Mouse (Mus musculus) testis, adult 2 months (tissue): ENCODE measurements around the gene Rims1. TPM values are rescaled to one million over a fixed set of nuclear protein-coding genes. Genes with fewer than 3 reads are reported as not detected.

ENCODE experiments used
- H3K27ac ChIP-seq: fragments of 200-500 bp; 2 replicates; pipeline ENCODE4 v1.5.1; 2012; ENCODE audit warnings: low read depth, low read length; ENCODE audit not compliant: control insufficient read depth, insufficient read depth
- H3K27me3 ChIP-seq: fragments of 200-500 bp; 2 replicates; pipeline ENCODE4 v1.6.1; 2012; ENCODE audit warnings: mild to moderate bottlenecking, low read length, moderate library complexity; ENCODE audit not compliant: control insufficient read depth, insufficient read depth
- H3K36me3 ChIP-seq: fragments of 200-500 bp; 2 replicates; pipeline ENCODE4 v1.6.1; 2012; ENCODE audit warnings: mild to moderate bottlenecking, low read length; ENCODE audit not compliant: control insufficient read depth, insufficient read depth
- H3K4me1 ChIP-seq: fragments of 200-500 bp; 2 replicates; pipeline ENCODE4 v1.6.1; 2012; ENCODE audit warnings: low read length; ENCODE audit not compliant: control insufficient read depth, insufficient read depth
- H3K4me3 ChIP-seq: fragments of 200-500 bp; 2 replicates; pipeline ENCODE4 v1.5.1; 2012; ENCODE audit warnings: low read depth, mild to moderate bottlenecking, low read length, moderate library complexity, mixed read lengths; ENCODE audit not compliant: control insufficient read depth
- CTCF ChIP-seq: fragments of 200-500 bp; IDR thresholded peaks from 2 replicates; pipeline ENCODE4 v1.5.1; 2012; ENCODE audit warnings: low read depth, mild to moderate bottlenecking, inconsistent platforms, low read length, moderate library complexity; ENCODE audit not compliant: control insufficient read depth, insufficient read depth, insufficient replicate concordance
- POLR2A ChIP-seq: fragments of 200-500 bp; IDR thresholded peaks from 2 replicates; pipeline ENCODE4 v1.6.1; 2012; ENCODE audit warnings: low read depth, mild to moderate bottlenecking, inconsistent platforms, low read length, moderate library complexity; ENCODE audit not compliant: control insufficient read depth
- polyA plus RNA-seq: library from polyadenylated mRNA; depleted of rRNA; stranded (reverse); fragments of >200 nt; gene quantifications from 2 replicates; pipeline ENCODE4 v1.2.3, GENCODE M21; 2012

Gene Rims1
- polyA plus RNA-seq, 1 experiment, result 0.30 TPM

GRCm38 (mm10) chr1:22645257-22645656, 160.5 kb downstream of the Rims1 start:
- Histone ChIP-seq H3K36me3 (no peaks in the 10 kb centered on the region), H3K4me1 (no peaks in the 10 kb centered on the region), H3K27ac (no peak overlapping the region), H3K4me3 (no peak overlapping the region), H3K27me3 (no peaks in the 10 kb centered on the region)
- no peak for TF ChIP-seq POLR2A
- TF ChIP-seq CTCF, result no peak

- no peaks in the 10 kb centered on the region for H3K36me3 ChIP-seq
- no peak overlapping the region for H3K4me3 ChIP-seq
- TF ChIP-seq CTCF, result no peak
- no peaks in the 10 kb centered on the region for H3K27me3 ChIP-seq
- H3K27ac ChIP-seq, result no peak overlapping the region
- no peaks in the 10 kb centered on the region for H3K4me1 ChIP-seq
Observed at GRCm38 (mm10) chr1:22640568-22640967, 165.2 kb downstream of the Rims1 start.

- Histone ChIP-seq H3K27me3 (no peaks in the 10 kb centered on the region), H3K4me1 (no peaks in the 10 kb centered on the region), H3K4me3 (no peak overlapping the region), H3K36me3 (no peaks in the 10 kb centered on the region), H3K27ac (no peak overlapping the region)
- TF ChIP-seq CTCF, result no peak
- no peak for TF ChIP-seq POLR2A
Observed at GRCm38 (mm10) chr1:22639702-22640101, 166.1 kb downstream of the Rims1 start.

- H3K4me1 ChIP-seq, result no peaks in the 10 kb centered on the region
- H3K27ac ChIP-seq, result no peak overlapping the region
- no peaks in the 10 kb centered on the region for H3K27me3 ChIP-seq
- no peak for TF ChIP-seq CTCF
- no peak for TF ChIP-seq POLR2A
- no peaks in the 10 kb centered on the region for H3K36me3 ChIP-seq
- H3K4me3 ChIP-seq, result no peak overlapping the region
Observed at GRCm38 (mm10) chr1:22633871-22634270, 171.9 kb downstream of the Rims1 start.

- Histone ChIP-seq H3K36me3 (no peaks in the 10 kb centered on the region), H3K4me1 (no peaks in the 10 kb centered on the region), H3K27me3 (no peaks in the 10 kb centered on the region), H3K4me3 (no peak overlapping the region), H3K27ac (no peak overlapping the region)
- no peak for TF ChIP-seq CTCF
- no peak for TF ChIP-seq POLR2A
Observed at GRCm38 (mm10) chr1:22632551-22632950, 173.2 kb downstream of the Rims1 start.

- Histone ChIP-seq H3K4me3 (no peak overlapping the region), H3K27me3 (no peaks in the 10 kb centered on the region), H3K36me3 (no peaks in the 10 kb centered on the region), H3K27ac (no peak overlapping the region), H3K4me1 (no peaks in the 10 kb centered on the region)
- TF ChIP-seq CTCF (no peak), POLR2A (no peak)
Observed at GRCm38 (mm10) chr1:22631991-22632390, 173.8 kb downstream of the Rims1 start.

- TF ChIP-seq CTCF (no peak), POLR2A (no peak)
- Histone ChIP-seq H3K4me3 (no peak overlapping the region), H3K4me1 (no peaks in the 10 kb centered on the region), H3K27ac (no peak overlapping the region), H3K36me3 (no peaks in the 10 kb centered on the region), H3K27me3 (no peaks in the 10 kb centered on the region)
Observed at GRCm38 (mm10) chr1:22629011-22629410, 176.8 kb downstream of the Rims1 start.

GRCm38 (mm10) chr1:22627013-22627412, 178.8 kb downstream of the Rims1 start:
- Histone ChIP-seq H3K36me3 (no peaks in the 10 kb centered on the region), H3K27me3 (no peaks in the 10 kb centered on the region), H3K4me3 (no peak overlapping the region), H3K4me1 (no peaks in the 10 kb centered on the region), H3K27ac (no peak overlapping the region)
- no peak for TF ChIP-seq CTCF
- TF ChIP-seq POLR2A, result no peak
